Mouse (Mus musculus): Measurements from ENCODE around the gene 1110004F10Rik. TPM values are rescaled to one million over a fixed set of nuclear protein-coding genes. Genes with fewer than 3 reads are reported as not detected.

Gene 1110004F10Rik
- polyA plus RNA-seq, 1 experiment = not detected

GRCm38 (mm10) chr7:116147114-116147513, 107.9 kb downstream of the 1110004F10Rik start:
- TF ChIP-seq CTCF (IDR thresholded peaks at IDR 0.05; ENCODE audit: insufficient read depth, low read depth, low read length) = no peak
- no peak for TF ChIP-seq POLR2A (IDR thresholded peaks at IDR 0.05; ENCODE audit: insufficient read depth, low read depth, low read length)
- Histone ChIP-seq H3K4me1 (ENCODE audit: control insufficient read depth, insufficient read depth, low read length) (no peaks in the 10 kb centered on the region), H3K27ac (ENCODE audit: insufficient read depth, low read depth, low read length) (no peak overlapping the region), H3K4me3 (ENCODE audit: insufficient read depth, low read depth, low read length) (no peak overlapping the region)
- 94% methylated on average over 2 of the region's 2 CpGs for WGBS

- Histone ChIP-seq H3K4me1 (ENCODE audit: control insufficient read depth, insufficient read depth, low read length) (no peaks in the 10 kb centered on the region), H3K27ac (ENCODE audit: insufficient read depth, low read depth, low read length) (no peak overlapping the region), H3K4me3 (ENCODE audit: insufficient read depth, low read depth, low read length) (no peak overlapping the region)
- TF ChIP-seq CTCF (IDR thresholded peaks at IDR 0.05; ENCODE audit: insufficient read depth, low read depth, low read length) (no peak), POLR2A (IDR thresholded peaks at IDR 0.05; ENCODE audit: insufficient read depth, low read depth, low read length) (no peak)
- WGBS = 76% methylated on average over 4 of the region's 4 CpGs
Observed at GRCm38 (mm10) chr7:116149568-116149967, 110.4 kb downstream of the 1110004F10Rik start.

- TF ChIP-seq POLR2A (IDR thresholded peaks at IDR 0.05; ENCODE audit: insufficient read depth, low read depth, low read length) (no peak), CTCF (IDR thresholded peaks at IDR 0.05; ENCODE audit: insufficient read depth, low read depth, low read length) (no peak)
- Histone ChIP-seq H3K4me3 (ENCODE audit: insufficient read depth, low read depth, low read length) (no peak overlapping the region), H3K27ac (ENCODE audit: insufficient read depth, low read depth, low read length) (no peak overlapping the region), H3K4me1 (ENCODE audit: control insufficient read depth, insufficient read depth, low read length) (0 out of 2 replicates have a peak, but pooled peaks cover 5% of the 10 kb centered on the region)
- WGBS = 64% methylated on average over 2 of the region's 2 CpGs
Observed at GRCm38 (mm10) chr7:116153781-116154368, 114.7 kb downstream of the 1110004F10Rik start.

Other genes with a start within 250 kb of the 1110004F10Rik start
- not detected in 2 replicates for gene Sox6, start 601 bp upstream of the 1110004F10Rik start, polyA plus RNA-seq (2012; ENCODE audit: insufficient read depth, insufficient read length, low replicate concordance, missing spikeins)
- not detected in 2 replicates for gene Gm4353, start 45.2 kb downstream of the 1110004F10Rik start, polyA plus RNA-seq (2012; ENCODE audit: insufficient read depth, insufficient read length, low replicate concordance, missing spikeins)

Measured in olfactory bulb, adult 2 months (tissue).